Mouse (Mus musculus): ENCODE measurements around the gene Dst.

Gene Dst

DNA sequence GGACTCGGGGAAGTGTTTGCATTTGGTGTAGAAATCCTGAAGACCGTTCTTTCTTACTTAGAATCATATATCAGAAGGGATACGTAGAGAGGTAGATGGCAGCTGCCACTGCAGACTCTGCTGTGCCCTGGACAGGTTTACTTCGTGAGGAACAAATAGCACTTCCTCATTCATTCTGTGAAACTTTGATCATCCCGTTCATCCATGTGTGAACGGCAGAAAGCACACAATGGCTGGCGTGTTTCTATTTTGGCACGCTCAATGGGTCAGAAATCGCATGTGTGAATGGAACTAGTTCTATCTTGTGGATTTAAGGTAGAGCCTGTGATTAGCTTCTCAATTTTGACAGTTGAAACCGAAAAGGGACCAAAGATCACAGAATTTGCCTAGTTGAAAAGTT lies 222.8 kb downstream of the Dst start:
- no peak for DNase-seq (ENCODE audit: low spot score in 2 of 2)

DNA sequence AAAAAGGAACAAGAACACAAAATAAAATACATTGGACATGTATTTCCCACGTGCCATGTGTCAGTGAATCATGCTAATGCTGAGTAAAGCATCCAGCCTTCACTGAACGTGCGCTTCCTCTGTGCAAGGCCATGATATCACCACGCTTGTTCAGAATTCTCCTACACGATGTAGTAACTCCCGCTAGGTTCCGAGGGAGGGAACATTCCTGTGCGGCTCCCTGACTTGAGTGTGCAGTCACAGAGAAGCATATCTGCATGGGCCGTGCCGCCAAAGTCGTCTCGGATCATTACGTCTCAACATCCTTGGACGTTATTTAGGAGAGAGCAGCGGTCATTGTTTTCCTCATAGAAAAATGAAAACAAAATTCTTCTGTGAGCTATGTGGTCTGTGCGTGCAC lies 224.8 kb downstream of the Dst start:
- DNase-seq (ENCODE audit: low spot score in 2 of 2), result no peak

DNA sequence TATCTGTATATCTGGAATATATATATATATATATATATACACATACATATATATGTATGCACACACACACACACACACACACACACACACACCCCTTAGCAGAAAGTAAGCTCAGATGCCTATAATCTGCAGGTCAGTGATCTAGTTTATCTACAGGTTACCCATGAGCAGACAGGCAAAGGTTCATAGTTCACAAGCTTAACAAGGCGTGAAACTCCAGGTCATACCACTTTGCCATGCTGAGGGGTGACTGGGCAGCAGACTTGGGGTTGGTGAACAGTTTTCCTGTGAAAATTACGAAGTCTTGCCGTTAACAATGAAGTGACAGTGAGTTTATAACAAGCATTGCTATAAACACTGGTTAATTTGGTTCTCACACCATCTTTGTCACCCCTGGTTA lies 227.5 kb downstream of the Dst start:
- no peak for DNase-seq (ENCODE audit: low spot score in 2 of 2)

DNA sequence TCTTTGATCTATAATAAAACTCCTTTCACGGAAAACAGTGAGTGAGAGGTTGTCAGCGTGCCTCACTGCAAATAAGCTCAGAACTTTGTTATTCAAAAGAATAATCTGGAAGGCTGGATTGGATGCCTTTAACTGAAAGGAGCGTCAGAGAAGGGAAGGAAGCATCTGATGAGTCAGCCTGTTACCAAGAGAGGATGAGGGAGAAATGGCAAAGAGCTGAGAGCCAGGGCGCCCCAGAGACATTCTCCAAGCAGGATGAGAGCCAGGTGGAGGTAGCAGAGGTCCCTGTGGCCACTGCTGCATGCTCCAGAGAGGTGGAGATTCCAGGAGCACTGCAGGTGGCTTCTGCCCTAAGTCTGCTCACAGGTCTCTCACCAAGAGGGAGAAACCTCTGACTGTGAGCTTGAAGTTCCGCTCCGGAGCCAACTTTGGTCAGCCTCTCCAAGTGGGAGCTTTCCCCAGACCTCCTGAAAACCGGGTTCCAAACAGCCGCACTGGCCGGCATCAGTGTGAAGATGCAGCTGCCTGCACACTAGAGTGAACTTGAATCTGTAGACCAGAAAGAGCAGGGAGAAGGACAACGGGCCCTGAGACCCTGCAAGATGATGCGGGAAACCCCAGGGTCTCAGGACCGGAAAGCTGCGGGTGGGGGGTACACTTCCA lies 231.3 kb downstream of the Dst start:
- no peak for DNase-seq (ENCODE audit: low spot score in 2 of 2)

DNA sequence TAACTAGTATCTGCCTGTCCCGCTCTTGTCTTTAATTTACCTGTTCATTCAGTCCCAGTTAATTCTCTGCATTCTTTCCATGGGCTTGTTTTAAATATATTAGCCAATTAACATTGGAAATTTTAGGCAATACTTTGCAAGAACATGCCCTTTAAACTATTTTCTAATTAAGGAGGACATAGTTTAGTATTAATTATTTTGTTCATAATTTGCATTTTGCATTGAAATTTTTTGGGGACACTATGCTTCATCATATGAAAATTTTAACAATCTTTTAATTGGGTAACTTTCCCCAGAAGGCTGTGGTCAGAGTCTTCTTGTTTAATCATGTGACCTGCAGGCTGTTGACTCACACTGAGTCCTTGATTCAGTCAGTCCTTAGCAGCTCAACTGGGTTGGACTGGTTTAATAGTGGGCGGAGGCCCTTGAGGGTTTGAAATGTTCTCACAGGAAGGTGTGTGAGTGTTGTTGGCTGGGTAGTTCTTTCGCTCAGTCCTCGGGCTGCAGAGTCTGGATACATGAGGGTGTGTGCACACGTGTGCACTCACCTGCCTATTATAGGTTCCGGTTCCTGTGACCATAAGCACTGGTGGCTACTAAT lies 231.9 kb downstream of the Dst start:
- DNase-seq (ENCODE audit: low spot score in 2 of 2), result no peak

DNA sequence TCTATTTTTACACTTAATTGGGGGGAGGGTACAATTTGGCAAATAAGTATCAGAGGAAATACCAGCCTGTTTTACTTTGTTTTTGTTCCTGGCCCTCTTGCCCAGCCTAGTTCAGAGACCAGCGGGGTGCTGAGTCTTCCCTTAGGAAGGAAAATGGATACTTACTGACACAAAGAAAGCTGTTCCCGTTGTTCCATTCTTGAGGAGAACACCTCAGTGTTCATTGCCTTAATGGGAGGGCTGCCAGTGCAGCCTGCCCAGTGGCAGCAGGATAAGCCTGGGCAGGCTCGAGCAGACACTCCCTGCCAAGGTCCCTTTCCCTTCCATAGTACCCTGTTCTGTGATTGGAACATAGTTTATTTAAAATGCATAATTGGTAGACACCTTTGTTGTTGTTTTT lies 232.7 kb downstream of the Dst start:
- DNase-seq (ENCODE audit: low spot score in 2 of 2), result no peak

DNA sequence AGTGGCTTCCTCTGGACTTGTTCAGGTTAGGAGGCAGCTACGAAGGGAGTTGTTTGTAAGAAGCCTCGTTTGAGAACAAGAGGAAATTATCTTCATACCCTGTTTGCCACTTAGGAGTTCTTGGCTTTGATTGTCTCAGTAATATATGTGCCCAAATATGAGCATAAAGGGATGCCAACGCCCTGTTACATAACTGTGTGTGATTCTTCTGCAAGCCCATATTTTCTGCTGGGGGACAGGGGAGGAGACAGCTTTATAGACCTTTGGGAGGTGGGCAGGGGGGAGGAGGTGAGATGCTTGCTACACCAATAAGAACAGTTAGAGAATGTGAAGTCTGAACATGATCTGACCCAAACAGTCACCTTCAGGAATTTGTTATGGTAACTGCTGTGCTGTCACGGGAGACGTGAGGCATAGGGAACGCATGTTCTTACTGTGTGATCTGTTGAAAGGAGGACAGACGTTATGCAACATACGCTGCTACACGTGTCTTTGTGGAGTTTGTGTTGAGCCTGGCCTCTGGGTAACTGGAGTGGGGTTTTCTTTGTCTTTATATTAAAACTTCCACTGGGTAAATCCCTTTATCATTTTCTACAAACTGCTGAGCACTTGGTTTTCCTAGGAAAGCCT lies 235.0 kb downstream of the Dst start:
- no peak for DNase-seq (ENCODE audit: low spot score in 2 of 2)

DNA sequence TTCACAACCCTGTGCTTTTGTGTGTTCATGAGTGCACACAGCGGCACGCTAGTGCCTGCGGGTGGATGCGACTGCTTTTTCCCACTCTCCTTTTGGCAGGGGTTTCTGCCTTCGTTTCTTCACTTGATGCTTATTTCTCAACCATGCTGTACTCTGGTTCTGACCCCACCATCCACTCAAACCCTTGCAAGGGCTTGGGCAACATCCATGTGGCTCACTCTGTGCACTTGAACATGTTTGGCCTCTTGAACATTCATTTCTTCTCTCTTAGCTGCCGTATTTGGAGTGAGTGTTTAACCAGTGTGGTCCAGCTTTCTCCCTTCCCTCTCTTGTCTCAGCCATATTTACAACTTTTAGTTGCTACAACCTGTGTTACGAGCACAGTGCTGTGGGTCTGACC lies 236.8 kb downstream of the Dst start:
- DNase-seq (ENCODE audit: low spot score in 2 of 2), result no peak

DNA sequence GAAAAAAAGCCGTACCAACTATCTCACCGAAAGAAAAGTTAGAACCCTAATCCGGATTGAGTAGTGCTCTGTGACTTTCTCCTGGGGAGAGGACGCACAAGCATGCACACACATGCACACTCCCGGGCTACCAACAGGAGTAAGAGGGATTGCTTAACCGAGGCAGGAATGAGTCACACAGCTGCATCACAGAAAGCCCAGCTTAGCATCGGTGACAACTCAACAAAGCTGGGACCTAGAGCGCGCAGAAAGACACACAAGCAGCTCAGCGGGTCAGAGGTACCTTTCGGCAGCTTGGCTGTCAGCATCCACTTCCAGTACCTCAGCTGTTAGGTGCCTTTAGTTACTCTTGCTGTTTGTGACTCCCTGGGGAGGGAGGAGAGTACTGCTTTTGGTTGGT lies 240.0 kb downstream of the Dst start:
- no peak for DNase-seq (ENCODE audit: low spot score in 2 of 2)

DNA sequence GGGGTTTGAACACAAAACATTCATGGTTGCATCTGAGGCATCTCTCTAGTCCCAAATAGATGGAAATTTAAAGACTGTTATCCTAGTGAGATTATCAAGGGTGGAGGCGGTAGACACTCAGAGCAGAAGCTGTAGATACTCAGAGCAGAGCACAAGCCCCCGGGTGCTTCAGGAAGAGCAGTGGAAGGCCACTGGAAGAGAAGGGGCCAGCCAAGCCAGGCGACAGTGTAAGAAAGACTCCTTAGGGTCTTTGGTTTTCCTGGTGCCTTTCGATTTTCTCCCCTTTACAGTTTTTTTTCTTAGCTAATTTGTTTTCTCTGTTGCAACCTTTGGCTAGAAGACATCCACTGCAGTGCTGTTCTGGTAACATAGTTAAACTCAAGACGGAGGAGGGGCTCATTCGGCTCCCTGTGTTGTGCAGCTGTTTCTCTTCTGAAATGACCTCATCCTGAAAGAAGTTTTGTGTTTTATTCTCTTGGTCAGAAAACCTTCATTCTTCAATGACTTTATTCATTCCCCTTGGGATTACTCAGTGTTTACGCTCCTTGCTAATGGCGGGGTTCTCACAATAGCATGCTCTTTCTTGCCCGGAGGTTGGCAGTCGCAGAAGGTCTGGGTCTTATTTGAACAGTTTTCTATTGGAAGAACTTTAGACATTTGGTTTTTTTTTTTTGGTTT lies 242.5 kb downstream of the Dst start:
- no peak for DNase-seq (ENCODE audit: low spot score in 2 of 2)

DNA sequence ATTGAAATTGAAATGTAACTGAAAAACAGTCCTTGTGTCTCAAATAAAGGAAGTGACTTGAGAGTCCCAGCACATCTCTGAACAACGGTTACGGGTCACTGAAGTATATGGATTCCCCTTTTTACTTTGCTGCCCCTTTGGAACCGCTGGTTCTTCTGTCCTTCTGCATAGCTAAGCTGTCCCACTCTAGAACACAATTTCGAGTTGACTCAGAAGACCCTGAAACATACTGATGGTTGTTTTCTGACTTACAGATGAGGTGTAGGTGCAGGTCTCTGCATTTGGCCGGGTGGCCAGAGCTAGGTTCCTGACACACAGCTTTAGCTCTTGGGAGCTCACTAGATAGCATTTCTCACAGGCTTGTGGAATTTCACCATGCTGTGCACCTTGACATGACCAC lies 244.7 kb downstream of the Dst start:
- no peak for DNase-seq (ENCODE audit: low spot score in 2 of 2)

DNA sequence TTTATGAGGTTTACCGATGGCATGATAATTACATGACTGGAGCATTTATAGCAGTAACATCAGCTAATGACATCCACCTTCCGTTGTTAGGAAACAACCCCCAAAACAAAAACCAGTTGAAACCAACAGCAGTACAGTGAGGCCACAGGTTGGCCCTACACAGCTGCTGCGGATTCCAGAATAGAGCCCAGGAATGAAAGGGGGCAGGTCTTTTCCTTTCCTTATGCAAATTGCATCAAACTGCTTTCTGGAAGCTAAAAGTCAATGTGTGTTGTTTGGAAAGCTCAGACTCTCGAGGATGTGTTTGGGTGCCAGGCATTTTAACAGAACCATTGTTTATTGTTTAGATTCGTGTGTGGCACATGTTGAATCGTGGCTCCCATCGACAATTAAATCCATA lies 248.0 kb downstream of the Dst start:
- no peak for DNase-seq (ENCODE audit: low spot score in 2 of 2)

DNA sequence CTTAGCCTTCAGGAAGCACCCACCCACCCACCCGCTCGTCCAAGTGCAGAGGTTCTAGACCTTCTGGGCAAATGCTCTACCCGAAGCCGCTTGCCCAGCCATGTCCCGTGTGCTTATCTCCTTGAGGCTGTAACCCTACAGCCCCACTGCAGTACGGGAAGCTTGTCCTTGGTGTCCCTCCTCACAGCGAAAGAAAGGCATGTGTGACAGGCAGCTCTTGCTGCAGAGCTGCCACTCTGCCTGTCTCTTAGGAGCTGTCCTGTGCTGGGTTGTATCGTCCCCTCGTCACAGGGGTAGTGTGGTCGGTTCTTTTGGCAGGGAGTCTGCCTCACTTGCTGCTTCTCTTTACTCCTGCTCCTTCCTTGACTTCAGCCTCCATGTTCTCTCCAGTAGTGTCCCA lies 249.7 kb downstream of the Dst start:
- no peak for DNase-seq (ENCODE audit: low spot score in 2 of 2)

DNA sequence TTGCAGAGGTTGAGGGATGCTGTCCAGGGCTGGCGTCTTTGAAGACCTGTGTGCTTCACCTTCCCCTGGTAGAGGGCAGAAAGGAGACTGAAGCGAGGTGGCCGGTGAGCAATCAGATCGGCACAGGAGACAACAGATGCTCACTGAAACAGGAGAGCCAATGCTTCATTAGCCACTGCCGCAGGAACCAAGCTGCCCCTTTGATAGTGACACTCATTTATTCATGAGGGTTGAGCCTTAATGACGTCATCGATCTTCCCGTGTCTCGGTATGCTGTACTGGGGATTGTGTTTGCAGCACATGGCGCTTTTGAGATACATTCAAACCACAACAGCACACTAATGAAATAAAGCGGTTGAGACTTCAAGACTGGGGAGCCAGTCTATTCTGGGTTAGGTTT lies 250.8 kb downstream of the Dst start:
- DNase-seq (ENCODE audit: low spot score in 2 of 2), result no peak

DNA sequence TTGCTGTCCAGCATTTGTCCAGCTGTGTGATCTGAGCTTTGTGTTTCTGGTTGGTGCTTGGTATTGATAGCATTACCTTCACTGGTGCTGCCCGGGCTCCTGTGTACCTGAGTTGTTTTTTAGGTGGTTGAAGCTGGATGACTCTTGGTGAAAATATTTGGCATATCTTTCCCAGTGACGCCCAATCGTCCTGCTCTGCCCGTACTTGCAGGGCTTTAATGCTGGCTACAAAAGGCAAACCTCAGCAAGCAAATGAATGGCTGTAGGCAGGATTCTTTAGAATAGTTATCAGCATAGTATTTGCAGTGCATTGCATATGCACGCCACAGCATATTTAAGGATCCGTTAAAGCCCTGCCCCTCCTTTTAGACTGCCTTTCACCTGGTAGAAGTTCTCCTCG lies 251.9 kb downstream of the Dst start:
- DNase-seq (ENCODE audit: low spot score in 2 of 2), result no peak

DNA sequence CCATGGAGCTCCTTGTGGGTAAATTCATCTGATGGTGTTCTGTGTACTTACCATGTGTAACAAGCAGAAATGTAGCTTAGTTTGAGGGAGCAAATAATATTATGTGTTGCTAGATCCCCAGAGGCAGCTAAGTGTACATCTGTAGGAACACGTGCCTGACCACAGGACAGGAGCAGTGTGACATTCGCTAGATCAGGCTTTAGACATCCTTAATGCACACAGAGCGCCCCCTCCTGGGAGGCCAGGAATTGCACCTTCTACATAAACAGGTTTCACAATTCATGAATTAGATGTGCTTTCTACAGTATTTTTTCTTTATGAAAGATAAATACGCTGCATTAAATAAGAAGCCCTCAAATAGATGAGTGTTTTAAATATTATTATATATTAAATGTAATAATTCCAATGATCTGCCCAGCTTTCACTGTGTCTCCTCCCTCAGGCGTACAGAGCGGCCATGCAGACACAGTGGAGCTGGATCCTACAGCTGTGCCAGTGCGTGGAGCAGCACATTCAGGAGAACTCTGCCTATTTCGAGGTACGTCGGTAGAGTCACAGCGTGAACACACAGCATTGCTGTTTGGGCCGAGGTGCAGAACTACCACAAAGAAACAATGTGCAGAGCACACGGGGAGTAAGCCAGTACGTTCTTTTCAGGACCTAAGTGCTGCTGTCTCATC lies 256.7 kb downstream of the Dst start:
- DNase-seq (ENCODE audit: low spot score in 2 of 2), result peak; percentile 57 to 79

DNA sequence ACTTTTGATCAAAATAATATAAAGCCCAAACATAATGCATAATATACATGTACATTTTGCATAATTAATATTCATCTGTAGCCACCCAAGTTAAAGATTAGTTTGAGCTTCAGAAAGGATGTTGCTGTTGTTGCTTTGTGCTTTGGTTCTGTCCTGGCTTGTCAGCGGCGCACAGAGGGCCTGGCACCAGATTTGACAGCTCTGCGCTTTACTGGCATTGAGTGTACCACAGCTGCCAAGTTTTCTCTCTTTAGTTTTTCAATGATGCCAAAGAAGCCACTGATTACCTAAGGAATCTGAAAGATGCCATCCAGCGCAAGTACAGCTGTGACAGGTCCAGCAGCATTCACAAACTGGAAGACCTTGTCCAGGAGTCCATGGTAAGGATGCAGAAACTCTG lies 257.9 kb downstream of the Dst start:
- no peak for DNase-seq (ENCODE audit: low spot score in 2 of 2)

DNA sequence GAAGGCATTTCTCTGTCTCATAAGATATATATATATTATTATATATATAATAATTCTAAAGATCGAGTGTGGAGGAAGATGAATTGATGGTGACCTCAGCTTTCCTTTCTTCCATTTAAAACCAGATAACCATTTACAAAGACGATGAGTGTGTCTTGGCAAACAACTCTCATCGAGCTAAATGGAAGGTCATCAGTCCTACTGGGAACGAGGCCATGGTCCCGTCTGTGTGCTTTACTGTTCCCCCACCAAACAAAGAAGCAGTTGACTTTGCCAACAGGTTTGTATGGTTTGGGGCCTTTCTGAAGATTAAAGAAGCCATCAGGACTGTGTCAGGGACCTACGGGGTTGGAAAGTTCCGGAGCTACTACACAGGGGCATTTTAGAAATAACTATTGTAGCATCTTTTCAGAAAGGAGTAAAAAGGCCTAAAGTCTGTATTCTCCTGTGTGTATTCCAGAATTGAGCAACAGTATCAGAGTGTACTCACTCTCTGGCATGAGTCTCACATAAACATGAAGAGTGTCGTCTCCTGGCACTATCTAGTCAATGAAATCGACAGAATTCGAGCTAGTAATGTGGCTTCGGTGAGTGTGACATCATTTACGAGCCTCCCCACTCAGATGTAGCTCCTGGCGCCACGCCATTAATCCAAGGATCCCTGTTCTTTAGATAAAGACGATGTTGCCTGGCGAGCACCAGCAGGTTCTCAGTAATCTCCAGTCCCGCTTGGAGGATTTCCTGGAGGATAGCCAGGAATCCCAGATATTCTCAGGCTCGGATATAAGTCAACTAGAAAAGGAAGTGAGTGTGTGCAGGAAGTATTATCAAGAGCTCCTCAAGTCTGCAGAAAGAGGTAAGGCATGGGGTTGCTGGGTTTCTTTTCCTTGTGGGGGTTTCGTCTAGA lies 259.4 kb downstream of the Dst start:
- DNase-seq (ENCODE audit: low spot score in 2 of 2), result peak; percentile 65 to 68

DNA sequence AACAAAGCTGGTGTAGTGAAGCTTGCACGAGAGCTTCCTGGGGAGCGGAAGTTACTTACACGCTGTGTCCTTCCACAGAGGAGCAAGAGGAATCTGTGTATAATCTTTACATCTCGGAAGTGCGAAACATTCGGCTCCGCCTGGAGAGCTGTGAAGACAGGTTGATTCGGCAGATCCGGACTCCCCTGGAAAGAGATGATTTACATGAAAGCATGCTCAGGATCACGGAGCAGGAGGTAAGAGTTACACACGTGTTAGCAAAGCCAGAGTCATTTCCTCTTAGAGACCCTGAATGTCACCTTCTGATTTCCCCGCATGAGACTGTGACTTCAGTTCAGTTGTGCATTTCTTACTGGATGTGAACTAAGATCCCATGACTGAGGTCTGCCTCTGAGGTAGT lies 261.1 kb downstream of the Dst start:
- DNase-seq (ENCODE audit: low spot score in 2 of 2), result no peak

DNA sequence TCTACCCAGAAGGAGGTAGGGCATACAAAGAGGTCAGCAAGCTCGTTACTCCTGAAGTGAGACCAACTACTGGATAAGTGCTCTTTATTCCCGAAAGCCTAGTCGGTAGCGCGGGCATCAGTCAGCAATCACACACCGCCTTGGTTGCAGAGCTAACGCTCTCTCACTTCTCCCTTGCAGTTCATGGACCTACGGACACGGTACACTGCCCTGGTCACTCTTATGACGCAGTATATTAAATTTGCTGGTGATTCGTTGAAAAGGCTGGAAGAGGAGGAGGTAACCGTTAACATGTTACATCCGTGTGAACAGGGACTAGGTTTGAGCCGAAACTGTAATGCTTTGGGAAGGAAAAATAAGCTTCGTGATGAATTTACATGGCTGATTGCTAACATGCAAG lies 266.5 kb downstream of the Dst start:
- DNase-seq (ENCODE audit: low spot score in 2 of 2), result no peak

DNA sequence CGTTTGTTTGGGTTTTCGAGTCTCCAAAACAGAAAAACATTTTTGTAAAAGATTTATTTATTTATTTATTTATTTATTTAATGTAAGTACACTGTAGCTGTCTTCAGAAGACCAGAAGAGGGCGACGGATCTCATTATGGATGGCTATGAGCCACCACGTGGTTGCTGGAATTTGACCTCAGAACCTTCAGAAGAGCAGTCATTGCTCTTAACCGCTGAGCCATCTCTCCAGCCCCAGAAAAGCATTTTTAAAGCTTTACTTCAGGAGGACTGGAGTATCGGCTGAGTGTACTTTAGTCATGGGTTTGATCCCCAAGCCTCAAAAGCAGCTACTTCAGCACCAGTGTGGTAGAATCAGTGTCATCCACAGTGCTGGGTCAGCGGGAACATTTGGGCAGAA lies 266.9 kb downstream of the Dst start:
- no peak for DNase-seq (ENCODE audit: low spot score in 2 of 2)

All from urinary bladder, postnatal 4 days (tissue).